Mouse (Mus musculus) G1E (cell line): ENCODE measurements around the gene Ddr1. TPM values are rescaled to one million over a fixed set of nuclear protein-coding genes. Genes with fewer than 3 reads are reported as not detected.

Source experiments
- ATAC-seq: 2 replicates; pipeline ENCODE4 v1.8.0; 2016; ENCODE audit warnings: mild to moderate bottlenecking; ENCODE audit not compliant: insufficient number of reproducible peaks, poor library complexity, low FRiP score, severe bottlenecking; ENCODE audit errors: extremely low read depth
- DNase-seq: peaks from one replicate; pipeline ENCODE4 v3.0.0; 2012; ENCODE audit warnings: low spot score
- H3K27me3 ChIP-seq: 2 replicates; pipeline ENCODE4 v1.6.1; 2012; ENCODE audit warnings: mild to moderate bottlenecking, low read length, inconsistent platforms; ENCODE audit not compliant: insufficient read depth
- H3K36me3 ChIP-seq: replicated peaks from 2 replicates; pipeline ENCODE3; 2012; ENCODE audit warnings: mild to moderate bottlenecking, inconsistent platforms
- H3K4me1 ChIP-seq: 2 replicates; pipeline ENCODE4 v1.6.1; 2012; ENCODE audit warnings: low read depth, low read length, inconsistent platforms, mixed read lengths; ENCODE audit not compliant: insufficient read depth
- H3K4me3 ChIP-seq: 2 replicates; pipeline ENCODE4 v1.5.1; 2012; ENCODE audit warnings: low read depth, mild to moderate bottlenecking, inconsistent platforms, low read length, moderate library complexity, mixed read lengths
- H3K9me3 ChIP-seq: replicated peaks from 2 replicates; pipeline ENCODE4 v1.6.1; 2012; ENCODE audit warnings: inconsistent platforms
- CTCF ChIP-seq: IDR thresholded peaks from 2 replicates; pipeline ENCODE4 v1.5.1; 2012; ENCODE audit warnings: low read depth, low read length, inconsistent platforms, mixed read lengths
- GATA1 ChIP-seq: IDR thresholded peaks from 2 replicates; pipeline ENCODE4 v1.6.1; 2012; ENCODE audit warnings: borderline replicate concordance, low read length, inconsistent platforms, mixed read lengths
- GATA2 ChIP-seq: IDR thresholded peaks from 2 replicates; pipeline ENCODE4 v1.6.1; 2012; ENCODE audit warnings: low read depth, low read length, inconsistent platforms, borderline replicate concordance
- POLR2AphosphoS5 ChIP-seq: IDR thresholded peaks from 2 replicates; pipeline ENCODE4 v1.6.1; 2012; ENCODE audit warnings: low read depth, low read length, inconsistent platforms; ENCODE audit not compliant: insufficient replicate concordance
- TAL1 ChIP-seq: conservative IDR thresholded peaks from 2 replicates; pipeline ENCODE4 v1.6.1; 2012; ENCODE audit warnings: low read depth, low read length, inconsistent platforms, mixed read lengths
- polyA plus RNA-seq: library from polyadenylated mRNA; stranded (reverse); fragments of >175 nt; gene quantifications from 2 replicates; pipeline ENCODE4 v1.2.3, GENCODE M21; 2012
- total RNA-seq, 2 experiments: library from RNA; stranded (forward) in 1 of 2; stranded (reverse) in 1 of 2; fragments of 200-1000 nt in 1 of 2; fragments of >200 nt in 1 of 2; fragmentation: Nextera tagmentation in 1 of 2; gene quantifications; 2 replicates each; pipeline ENCODE4 v1.2.3; 2014 to 2017

The Ddr1 gene
- total and polyA plus RNA-seq, 3 experiments = 0.04 TPM; not detected in 2

- Histone ChIP-seq H3K27me3 (peaks cover 4% of the 10 kb centered on the region; the same call in 1 of the 2 replicates), H3K4me3 (no peak overlapping the region; the same call in 1 of the 2 replicates), H3K36me3 (no peaks in the 10 kb centered on the region), H3K4me1 (peaks cover 63% of the 10 kb centered on the region), H3K9me3 (no peaks in the 10 kb centered on the region)
- no peak for TF ChIP-seq POLR2AphosphoS5
- peak; percentile 73 for TF ChIP-seq TAL1
- ATAC-seq (no peak), DNase-seq (no peak)
These were observed 37.3 kb upstream of the Ddr1 start for GRCm38 (mm10) chr17:35741589-35742226.

GRCm38 (mm10) chr17:35740276-35740880 lies 36.0 kb upstream of the Ddr1 start:
- ATAC-seq (no peak), DNase-seq (no peak)
- Histone ChIP-seq H3K9me3 (no peaks in the 10 kb centered on the region), H3K4me3 (no peak overlapping the region), H3K27me3 (peaks cover 4% of the 10 kb centered on the region; the same call in 1 of the 2 replicates), H3K36me3 (no peaks in the 10 kb centered on the region), H3K4me1 (peaks cover 63% of the 10 kb centered on the region)
- TF ChIP-seq GATA2 = no peak
- no peak for TF ChIP-seq POLR2AphosphoS5
- no peak for TF ChIP-seq TAL1

- Histone ChIP-seq H3K27me3 (peaks cover 4% of the 10 kb centered on the region; the same call in 1 of the 2 replicates), H3K36me3 (no peaks in the 10 kb centered on the region), H3K4me3 (no peak overlapping the region; the same call in 1 of the 2 replicates), H3K9me3 (no peaks in the 10 kb centered on the region), H3K4me1 (peaks cover 63% of the 10 kb centered on the region)
- TF ChIP-seq POLR2AphosphoS5 = no peak
- no peak for TF ChIP-seq GATA2
- no peak for TF ChIP-seq TAL1
- peak; percentile 43; the same call in 1 of the 2 replicates for TF ChIP-seq CTCF
- TF ChIP-seq GATA1 = no peak
- DNase-seq = peak; percentile 30
- ATAC-seq = peak; percentile 29; the same call in 1 of the 2 replicates
These were observed 35.3 kb upstream of the Ddr1 start for GRCm38 (mm10) chr17:35739675-35740074.

GRCm38 (mm10) chr17:35737743-35738142 lies 33.3 kb upstream of the Ddr1 start:
- peaks cover 4% of the 10 kb centered on the region; the same call in 1 of the 2 replicates for H3K27me3 ChIP-seq
- DNase-seq (no peak), ATAC-seq (peak; percentile 83)
- H3K4me3 ChIP-seq = no peak overlapping the region; the same call in 1 of the 2 replicates
- H3K9me3 ChIP-seq = no peaks in the 10 kb centered on the region
- peaks cover 53% of the 10 kb centered on the region for H3K4me1 ChIP-seq
- H3K36me3 ChIP-seq = no peaks in the 10 kb centered on the region
- TF ChIP-seq TAL1 (no peak), POLR2AphosphoS5 (no peak), CTCF (peak; percentile 54), GATA2 (no peak)

- no peak overlapping the region for H3K4me3 ChIP-seq
- H3K4me1 ChIP-seq = peaks cover 39% of the 10 kb centered on the region
- no peak for ATAC-seq
- no peaks in the 10 kb centered on the region for H3K9me3 ChIP-seq
- TF ChIP-seq CTCF (no peak), GATA1 (no peak), TAL1 (no peak), GATA2 (no peak), POLR2AphosphoS5 (no peak)
- no peak for DNase-seq
- H3K36me3 ChIP-seq = no peaks in the 10 kb centered on the region
- H3K27me3 ChIP-seq = peaks cover 13% of the 10 kb centered on the region
These were observed 32.0 kb upstream of the Ddr1 start for GRCm38 (mm10) chr17:35736280-35736960.

- no peak overlapping the region for H3K4me3 ChIP-seq
- H3K27me3 ChIP-seq = peaks cover 23% of the 10 kb centered on the region
- no peak for ATAC-seq
- DNase-seq = no peak
- TF ChIP-seq GATA2 = no peak
- no peak for TF ChIP-seq GATA1
- no peak for TF ChIP-seq POLR2AphosphoS5
- peaks cover 20% of the 10 kb centered on the region for H3K4me1 ChIP-seq
- H3K36me3 ChIP-seq = no peaks in the 10 kb centered on the region
- H3K9me3 ChIP-seq = no peaks in the 10 kb centered on the region
These were observed 30.1 kb upstream of the Ddr1 start for GRCm38 (mm10) chr17:35734478-35734877.
